Mouse (Mus musculus): Measurements from ENCODE around the gene Zfp366.

DNA sequence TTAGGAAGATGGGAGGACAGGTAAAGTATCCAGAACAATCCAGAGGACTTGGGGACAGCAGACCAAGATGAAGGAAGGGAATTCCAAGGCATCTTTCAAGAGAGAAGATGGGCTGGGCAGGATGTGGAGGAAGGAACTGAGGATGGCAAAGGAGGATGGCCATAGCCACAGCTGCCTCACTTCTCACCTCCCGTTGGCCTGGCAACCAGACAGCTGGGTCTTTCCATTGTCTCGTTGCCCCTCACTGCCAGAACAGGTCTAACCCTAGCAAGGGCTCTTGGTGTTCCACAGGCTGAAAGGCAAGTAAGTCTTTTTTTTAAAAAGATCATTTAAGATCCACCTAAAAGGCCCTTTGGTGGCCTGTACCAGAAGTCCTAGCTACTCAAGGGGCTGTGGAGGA is 100.6 kb downstream of the Zfp366 start:
- TF ChIP-seq POLR2A (IDR thresholded peaks at IDR 0.05; ENCODE audit: low read depth, low read length) (no peak), CTCF (conservative IDR thresholded peaks at IDR 0.05; ENCODE audit: insufficient read depth, insufficient read length, low read depth, low read length) (no peak)

Measured in kidney, adult 2 months (tissue).